Mouse (Mus musculus) ES-E14 (cell line): Measurements from ENCODE around the gene Afg3l1. TPM values are rescaled to one million over a fixed set of nuclear protein-coding genes. Genes with fewer than 3 reads are reported as not detected.
"Not testable (repeated sequence)": the region's sequence is repeated elsewhere in the genome, so short reads cannot be mapped to it uniquely, and the experiment has no call there.

Experiments used
- DNase-seq: peaks from one replicate; pipeline ENCODE4 v3.0.0-alpha.2; 2013; ENCODE audit warnings: low read depth, low spot score
- H3K27ac ChIP-seq: 2 replicates; pipeline ENCODE4 v1.5.1; 2012; ENCODE audit warnings: low read depth, mild to moderate bottlenecking, low read length, moderate library complexity, mixed read lengths; ENCODE audit not compliant: poor library complexity, insufficient read depth, severe bottlenecking
- H3K36me3 ChIP-seq: 2 replicates; pipeline ENCODE4 v1.6.1; 2012; ENCODE audit warnings: mild to moderate bottlenecking, low read length, moderate library complexity, mixed read lengths; ENCODE audit not compliant: control insufficient read depth, poor library complexity, insufficient read depth, severe bottlenecking
- H3K4me1 ChIP-seq, 2 experiments: fragments of 150-350 bp in 1 of 2; sonication (generic) in 1 of 2; 2 replicates each; pipeline ENCODE4 v1.6.1; 2012; ENCODE audit warnings: low read length in 2 of 2, mild to moderate bottlenecking in 1 of 2, mixed read lengths in 1 of 2; ENCODE audit not compliant: control insufficient read depth in 2 of 2, insufficient read depth in 2 of 2, poor library complexity in 1 of 2
- H3K4me3 ChIP-seq, 2 experiments: fragments of 150-350 bp in 1 of 2; sonication (generic) in 1 of 2; 2 replicates each; pipeline ENCODE4 v1.5.1; 2012; ENCODE audit warnings: low read length in 2 of 2, low read depth in 1 of 2, mild to moderate bottlenecking in 1 of 2, mixed read lengths in 1 of 2; ENCODE audit not compliant: insufficient read depth in 1 of 2, poor library complexity in 1 of 2, severe bottlenecking in 1 of 2
- H3K9ac ChIP-seq: 2 replicates; pipeline ENCODE4 v1.6.1; 2012; ENCODE audit warnings: low read depth, mild to moderate bottlenecking, low read length, mixed read lengths; ENCODE audit not compliant: poor library complexity, insufficient read depth, severe bottlenecking
- H3K9me3 ChIP-seq: fragments of 150-350 bp; sonication (generic); 2 replicates; pipeline ENCODE4 v1.6.1; 2012; ENCODE audit warnings: low read depth, mild to moderate bottlenecking, low read length; ENCODE audit not compliant: control insufficient read depth, insufficient read depth
- CHD2 ChIP-seq: IDR thresholded peaks from 2 replicates; pipeline ENCODE4 v1.6.1; 2014; ENCODE audit warnings: mild to moderate bottlenecking, low read depth, low read length, inconsistent platforms
- HCFC1 ChIP-seq: IDR thresholded peaks from 2 replicates; pipeline ENCODE4 v1.6.1; 2012; ENCODE audit warnings: low read length, inconsistent platforms, borderline replicate concordance; ENCODE audit not compliant: insufficient read depth
- MAFK ChIP-seq: IDR thresholded peaks from 2 replicates; pipeline ENCODE4 v1.6.1; 2014; ENCODE audit warnings: mild to moderate bottlenecking, low read depth, low read length, inconsistent platforms; ENCODE audit not compliant: insufficient read depth
- ZC3H11A ChIP-seq: IDR thresholded peaks from 2 replicates; pipeline ENCODE4 v1.6.1; 2012; ENCODE audit warnings: low read depth, mild to moderate bottlenecking, inconsistent platforms, low read length, borderline replicate concordance
- ZNF384 ChIP-seq: IDR thresholded peaks from 2 replicates; pipeline ENCODE4 v1.6.1; 2012; ENCODE audit warnings: low read depth, low read length, inconsistent platforms
- in situ Hi-C, 2 experiments: fragments of 600-800 bp; cut with MboI; formaldehyde crosslinking; loops; one replicate each; pipeline ENCODE4 v1.15.1; 2025; ENCODE audit warnings: low sequenced_read_pairs in 2 of 2, inconsistent platforms in 1 of 2; ENCODE audit not compliant: unreplicated experiment in 2 of 2
- total RNA-seq: library from RNA; depleted of rRNA; stranded (reverse); fragments of 300-350 nt; gene quantifications from 2 replicates; pipeline ENCODE4 v1.2.3, GENCODE M21; 2012

Gene Afg3l1
- total RNA-seq, 1 experiment: 80.0 TPM

DNA sequence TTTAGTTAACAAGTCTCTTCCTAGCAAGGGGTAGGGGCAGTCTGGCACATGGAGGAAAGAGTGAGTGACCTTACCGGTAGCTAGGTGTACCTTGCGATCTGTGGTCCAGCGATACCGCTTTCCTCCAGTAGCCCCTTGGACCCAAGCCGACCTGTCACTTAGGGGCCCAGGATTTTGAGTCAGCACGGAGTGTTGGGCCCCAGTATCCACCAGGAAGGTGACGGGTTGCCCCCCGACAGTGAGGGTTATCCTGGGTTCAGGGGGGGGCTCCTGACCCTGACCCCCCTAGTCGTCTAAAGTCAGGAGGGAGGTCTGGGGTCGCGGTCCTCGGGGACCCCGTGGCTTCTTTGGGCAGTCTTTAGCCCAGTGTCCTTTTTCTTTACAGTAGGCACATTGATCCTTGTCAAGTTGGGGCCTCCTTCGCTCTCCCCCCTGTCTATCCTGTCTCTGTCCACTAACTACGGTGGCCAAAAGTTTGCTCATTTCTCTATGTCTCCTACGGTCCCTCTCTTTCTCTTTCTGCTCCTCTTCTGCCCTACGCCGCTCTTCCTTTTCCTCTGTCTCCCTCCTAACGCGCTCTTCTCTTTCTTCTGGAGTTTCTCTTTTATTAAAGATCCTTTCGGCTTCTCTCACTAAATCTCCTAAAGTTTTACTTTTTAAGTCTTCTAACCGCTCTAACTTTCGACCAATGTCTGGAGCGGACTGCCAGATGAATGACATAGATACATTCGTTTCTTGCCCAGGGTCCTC lies 45.9 kb upstream of the Afg3l1 start:
- peaks cover 18% of the 10 kb centered on the region; the same call in 1 of the 2 replicates for H3K36me3 ChIP-seq
- no peak for DNase-seq
- H3K4me3 ChIP-seq: no peak overlapping the region
- in situ Hi-C loops: no loop called here
- TF ChIP-seq CHD2: no peak
- no peak for TF ChIP-seq HCFC1
- H3K9ac ChIP-seq: no peak overlapping the region
- no peak overlapping the region for H3K27ac ChIP-seq
- no peaks in the 10 kb centered on the region for H3K4me1 ChIP-seq
- H3K9me3 ChIP-seq: no peaks in the 10 kb centered on the region

DNA sequence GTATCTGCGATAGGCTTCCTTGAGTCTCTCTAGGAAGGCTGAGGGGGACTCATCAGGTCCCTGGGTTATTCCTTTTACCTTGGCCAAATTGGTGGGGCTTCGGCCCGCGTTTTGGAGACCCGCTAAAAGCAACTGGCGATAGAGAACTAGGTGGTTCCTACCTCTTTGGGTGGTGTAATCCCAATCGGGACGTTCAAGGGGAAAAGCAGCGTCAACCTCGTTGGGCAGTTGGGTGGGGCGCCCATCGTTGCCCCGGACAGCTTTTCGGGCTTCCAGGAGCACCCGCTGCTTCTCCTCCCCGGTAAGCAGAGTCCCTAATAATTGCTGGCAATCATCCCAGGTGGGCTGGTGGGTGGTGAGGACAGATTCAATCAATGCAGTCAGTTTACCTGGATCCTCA lies 45.3 kb upstream of the Afg3l1 start:
- Histone ChIP-seq H3K27ac (no peak overlapping the region), H3K4me3 (no peak overlapping the region), H3K4me1 (no peaks in the 10 kb centered on the region), H3K9ac (no peak overlapping the region), H3K36me3 (peaks cover 16% of the 10 kb centered on the region; the same call in 1 of the 2 replicates), H3K9me3 (no peaks in the 10 kb centered on the region)
- no peak for DNase-seq
- TF ChIP-seq HCFC1 (no peak), MAFK (no peak), CHD2 (no peak), ZNF384 (no peak), ZC3H11A (no peak)
- in situ Hi-C loops: no loop called here

DNA sequence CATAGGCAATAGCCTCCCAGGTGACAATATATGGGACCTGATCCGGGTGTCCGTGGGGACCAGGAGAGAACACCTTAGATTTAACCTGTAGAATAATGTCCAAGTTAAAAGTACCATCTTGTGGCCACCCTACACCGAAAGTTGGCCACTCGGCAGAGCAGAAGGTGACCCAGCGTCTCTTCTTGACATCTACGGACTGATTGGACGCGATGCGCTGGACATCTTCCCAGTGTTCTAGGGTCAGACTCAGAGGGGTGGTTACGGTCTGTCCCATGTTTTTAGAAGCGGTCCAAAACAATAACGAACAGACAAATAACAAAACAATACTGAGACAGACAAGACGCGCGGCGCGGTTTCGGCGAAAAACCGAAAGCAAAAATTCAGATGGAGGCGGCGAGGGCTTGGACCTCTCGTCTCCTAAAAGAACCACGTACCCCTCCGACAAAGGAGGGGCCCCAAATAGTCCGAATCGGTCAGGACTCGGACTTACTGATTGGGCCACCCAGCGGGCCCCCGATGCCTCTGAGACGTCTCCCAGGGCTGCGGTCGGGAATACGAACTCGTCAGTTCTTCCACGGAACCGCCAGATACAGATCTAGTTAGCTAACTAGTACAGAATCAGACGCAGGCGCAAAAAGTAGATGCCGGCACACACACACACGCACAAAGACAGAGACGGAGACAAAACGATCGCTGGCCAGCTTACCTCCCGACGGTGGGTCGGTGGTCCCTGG lies 44.3 kb upstream of the Afg3l1 start:
- DNase-seq, H3K27ac ChIP-seq, in situ Hi-C loops, H3K9me3 ChIP-seq, H3K4me1 ChIP-seq, H3K4me3 ChIP-seq, H3K9ac ChIP-seq: not testable (repeated sequence)
- peaks cover 14% of the 10 kb centered on the region; the same call in 1 of the 2 replicates for H3K36me3 ChIP-seq

DNA sequence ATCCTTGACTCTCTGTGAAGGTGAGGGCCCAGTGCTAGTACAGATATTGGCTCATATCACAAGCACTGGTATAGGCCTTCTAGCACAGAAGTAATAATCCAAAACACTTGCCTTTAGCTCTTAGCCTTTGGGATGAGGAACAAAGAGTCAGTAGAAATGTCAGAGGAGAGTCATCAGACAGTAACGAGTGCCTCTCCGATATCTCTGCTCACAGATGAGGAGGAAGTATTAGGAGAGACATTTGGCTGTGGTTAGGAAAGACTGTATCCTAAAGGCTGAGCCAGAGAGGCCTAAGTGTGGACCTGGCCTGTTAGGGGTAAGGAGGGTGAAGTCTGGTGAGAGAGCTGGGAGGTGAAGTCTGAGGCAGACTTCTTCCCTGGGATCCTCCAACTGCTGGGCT lies 35.9 kb upstream of the Afg3l1 start:
- no peaks in the 10 kb centered on the region for H3K36me3 ChIP-seq
- no peak overlapping the region for H3K27ac ChIP-seq
- DNase-seq: no peak
- no peak overlapping the region for H3K9ac ChIP-seq
- in situ Hi-C loops: no loop called here
- H3K4me3 ChIP-seq: no peak overlapping the region
- no peak for TF ChIP-seq HCFC1
- no peak for TF ChIP-seq ZNF384
- TF ChIP-seq CHD2: no peak
- TF ChIP-seq MAFK: no peak
- no peak for TF ChIP-seq ZC3H11A
- no peaks in the 10 kb centered on the region for H3K9me3 ChIP-seq
- H3K4me1 ChIP-seq: peaks cover 3 to 20% of the 10 kb centered on the region in 2 experiments; a peak in 3 of 4 replicates
